Mouse (Mus musculus) mouse embryonic stem cell (cell line): ENCODE results near the gene Pak3.
"Not testable (repeated sequence)": the region's sequence is repeated elsewhere in the genome, so short reads cannot be mapped to it uniquely, and the experiment has no call there.

Experiments used
- in situ Hi-C, 2 experiments: fragments of 300-500 bp; cut with MboI; formaldehyde crosslinking; loops; 1 replicate in 1 of 2; 3 replicates in 1 of 2; pipeline ENCODE4 v1.14.3; 2019 to 2020; ENCODE audit warnings: low sequenced_read_pairs in 2 of 2, low pct_unique_long_range_greater_than_20kb in 1 of 2, mixed read lengths in 1 of 2; ENCODE audit not compliant: unreplicated experiment in 1 of 2

Pak3 gene

GRCm38 (mm10) chrX:143518168-143518901, at the start of gene Pak3:
Pak3 (plus strand) TSS chrX:143518591.
- in situ Hi-C loops: no loop called here

GRCm38 (mm10) chrX:143482866-143483265, 35.5 kb upstream of the Pak3 start:
- in situ Hi-C loops: no loop called here

GRCm38 (mm10) chrX:143501053-143501695, 17.2 kb upstream of the Pak3 start:
- in situ Hi-C loops: no loop called here

- in situ Hi-C loops: no loop called here
Measured at GRCm38 (mm10) chrX:143501776-143502365, 16.5 kb upstream of the Pak3 start.

GRCm38 (mm10) chrX:143518917-143519316, 526 bp downstream of the Pak3 start:
- in situ Hi-C loops: no loop called here

- in situ Hi-C loops: not testable (repeated sequence)
Measured at GRCm38 (mm10) chrX:143519454-143519853, 1.1 kb downstream of the Pak3 start.

GRCm38 (mm10) chrX:143520195-143520594, 1.8 kb downstream of the Pak3 start:
- in situ Hi-C loops: no loop called here

GRCm38 (mm10) chrX:143532331-143532730, 13.9 kb downstream of the Pak3 start:
- in situ Hi-C loops: no loop called here

GRCm38 (mm10) chrX:143533574-143533973, 15.2 kb downstream of the Pak3 start:
- in situ Hi-C loops: no loop called here

- in situ Hi-C loops: no loop called here
Measured at GRCm38 (mm10) chrX:143542756-143543155, 24.4 kb downstream of the Pak3 start.

GRCm38 (mm10) chrX:143543186-143543793, 24.9 kb downstream of the Pak3 start:
- in situ Hi-C loops: no loop called here

DNA sequence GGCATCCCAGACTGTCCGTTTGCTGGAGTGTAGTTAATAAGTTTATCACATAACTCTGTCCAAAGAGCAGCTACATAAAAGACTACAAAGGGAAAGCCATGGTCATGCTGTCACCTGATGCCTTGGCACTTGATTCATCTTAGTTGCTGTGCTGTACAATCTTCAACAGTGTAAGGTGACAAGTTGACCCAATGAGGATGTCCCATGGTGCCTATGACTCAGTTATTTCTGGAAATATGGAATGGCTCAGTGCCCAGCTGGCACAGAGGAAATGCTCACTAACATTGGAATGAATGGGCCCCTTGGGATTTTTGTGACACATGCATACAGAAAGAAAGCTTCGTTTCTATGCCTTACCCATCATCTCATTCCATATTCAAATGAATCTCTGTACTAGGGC, 55.3 kb downstream of the Pak3 start:
- in situ Hi-C loops: no loop called here

DNA sequence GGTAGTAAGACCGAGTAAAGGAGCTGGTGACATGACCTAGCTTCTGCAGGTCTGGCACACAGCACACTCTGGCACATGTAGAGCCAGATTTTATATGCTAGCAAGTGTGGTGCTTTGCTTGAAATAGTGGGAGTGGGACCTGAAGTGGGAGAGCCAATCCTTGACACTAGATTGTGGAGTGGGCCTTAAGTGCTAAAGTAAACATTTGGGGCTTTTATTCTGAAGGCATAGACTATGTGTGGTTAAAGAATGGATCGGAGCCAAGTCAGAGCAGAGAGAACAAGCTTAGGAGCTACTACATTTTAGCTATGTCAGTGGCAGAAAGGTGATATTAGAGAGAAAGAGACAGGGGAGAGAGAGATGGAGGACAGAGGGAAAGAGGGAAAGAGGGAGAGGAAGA, 61.5 kb downstream of the Pak3 start:
- in situ Hi-C loops: no loop called here

DNA sequence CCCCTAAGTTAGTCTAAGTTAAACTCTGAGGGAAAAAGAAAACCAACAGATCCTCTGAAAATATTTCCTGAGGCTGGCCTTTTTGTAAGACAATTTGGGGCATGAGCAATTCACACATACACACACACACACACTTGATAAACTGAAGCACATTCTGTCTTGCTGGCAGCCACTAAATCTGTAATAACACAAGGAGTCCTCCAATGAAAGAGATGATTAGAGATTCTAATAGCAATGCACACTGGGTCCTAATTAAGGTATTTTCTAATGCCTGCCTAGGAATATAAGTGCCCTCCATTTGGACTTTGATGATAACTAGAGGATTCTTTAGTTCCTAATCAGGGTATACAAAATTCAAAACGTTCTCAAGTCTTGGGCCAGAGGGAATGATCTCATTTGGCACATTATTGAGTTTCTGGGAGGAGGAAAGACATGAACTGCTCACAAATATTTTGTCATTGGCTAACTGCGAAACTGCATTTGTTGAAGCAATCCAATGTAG, 62.1 kb downstream of the Pak3 start:
- in situ Hi-C loops: no loop called here

GRCm38 (mm10) chrX:143606877-143607449, 88.6 kb downstream of the Pak3 start:
- in situ Hi-C loops: no loop called here

DNA sequence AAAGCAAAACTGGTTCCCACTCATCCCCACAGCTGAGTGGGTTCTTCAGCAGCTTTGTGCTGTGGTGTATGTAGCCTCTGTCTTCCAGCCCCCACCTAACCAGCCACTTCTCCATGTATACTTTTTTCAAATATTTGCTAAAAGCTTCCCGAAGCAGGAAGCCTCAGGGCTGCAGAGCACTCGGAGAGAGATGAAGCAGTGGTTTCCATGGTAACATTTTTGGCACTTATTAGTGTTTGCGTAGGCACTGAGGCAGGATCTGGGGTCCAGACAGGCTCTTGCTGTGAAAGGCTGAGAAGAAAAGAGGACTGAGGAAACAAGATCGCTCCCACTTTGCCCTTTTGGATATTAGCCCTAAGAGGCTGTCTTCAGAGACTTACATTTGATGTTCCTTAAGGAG, 100.3 kb downstream of the Pak3 start:
- in situ Hi-C loops: no loop called here

DNA sequence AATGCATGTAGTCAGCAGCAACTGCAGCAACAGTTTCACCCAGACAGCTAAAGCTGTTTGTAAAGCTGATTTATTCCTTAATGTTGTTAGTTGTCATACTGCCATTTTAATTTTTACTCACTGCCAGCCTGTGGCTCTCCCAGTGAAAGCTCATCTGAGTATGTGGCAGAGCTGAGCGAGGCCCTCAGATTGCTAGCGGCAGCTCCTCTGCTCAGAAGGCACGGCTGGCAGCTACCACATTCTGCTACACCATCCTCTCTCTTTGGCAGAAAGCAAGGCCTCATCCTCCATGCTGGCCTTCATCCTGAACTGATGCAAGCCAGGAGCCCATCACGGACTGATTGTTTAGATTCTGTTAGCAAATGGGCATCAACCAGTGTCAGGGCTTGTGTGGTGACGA, 109.4 kb downstream of the Pak3 start:
- in situ Hi-C loops: no loop called here

DNA sequence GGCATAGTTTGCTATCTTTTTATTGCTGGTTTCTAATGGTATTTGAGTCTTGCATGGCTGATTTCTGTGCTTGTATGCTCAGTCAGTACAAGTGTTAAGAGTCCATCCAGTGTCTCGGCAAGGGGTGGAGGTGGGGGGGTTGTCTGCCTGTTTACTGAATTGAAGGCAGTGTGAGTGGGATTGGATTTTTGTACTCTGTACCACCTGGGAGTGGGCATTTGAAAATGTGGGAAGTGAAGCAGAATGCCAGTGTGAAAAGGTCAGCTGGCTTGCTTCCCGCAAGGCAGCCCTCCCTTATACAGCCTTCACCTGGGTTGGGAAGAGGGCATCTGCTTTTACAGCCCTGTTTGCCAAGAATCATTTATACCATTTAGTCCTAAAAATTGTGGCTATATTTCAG, 125.5 kb downstream of the Pak3 start:
- in situ Hi-C loops: no loop called here

DNA sequence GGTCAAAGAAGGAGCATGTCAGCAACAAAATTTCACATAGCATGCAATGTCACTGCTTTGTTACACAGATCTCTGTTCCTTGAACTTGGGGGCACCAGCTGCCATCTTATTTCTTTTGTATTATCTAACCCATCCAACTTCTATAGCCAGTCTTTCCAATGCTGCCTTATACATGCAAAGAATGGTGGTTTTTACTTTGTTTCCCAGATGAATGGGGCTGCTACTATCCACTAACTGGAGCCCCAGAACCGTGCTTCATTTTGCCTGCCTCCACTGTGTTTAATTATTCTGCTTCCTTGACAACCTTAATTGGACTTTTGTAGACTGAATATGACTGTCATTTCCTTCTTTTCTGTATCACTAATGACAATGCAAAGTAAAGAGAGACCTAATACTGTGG, 126.4 kb downstream of the Pak3 start:
- in situ Hi-C loops: no loop called here
